Mouse (Mus musculus) myocyte (in vitro differentiated cells): ENCODE results near the gene Usp54.

Experiments used
- E2F4 ChIP-seq: IDR thresholded peaks from one replicate; pipeline ENCODE4 v1.6.1; 2011; ENCODE audit warnings: mild to moderate bottlenecking, control low read depth, moderate library complexity; ENCODE audit not compliant: insufficient read depth
- MAX ChIP-seq: IDR thresholded peaks from one replicate; pipeline ENCODE4 v1.6.1; 2011; ENCODE audit warnings: low read depth, mild to moderate bottlenecking, control low read depth
- MYOG ChIP-seq, 3 experiments: IDR thresholded peaks; one replicate each; pipeline ENCODE4 v1.6.1; 2011; ENCODE audit warnings: control low read depth in 2 of 3, low read depth in 2 of 3, mild to moderate bottlenecking in 2 of 3; ENCODE audit not compliant: insufficient read length in 2 of 3, control insufficient read depth in 1 of 3, insufficient read depth in 1 of 3
- POLR2A ChIP-seq: IDR thresholded peaks from one replicate; pipeline ENCODE4 v1.6.1; 2011; ENCODE audit warnings: low read depth, mild to moderate bottlenecking, control low read depth, moderate library complexity; ENCODE audit not compliant: insufficient read length
- POLR2AphosphoS2 ChIP-seq: IDR thresholded peaks from one replicate; pipeline ENCODE4 v1.6.1; 2011; ENCODE audit warnings: low read depth, control low read depth; ENCODE audit not compliant: insufficient read length
- REST ChIP-seq: IDR thresholded peaks from one replicate; pipeline ENCODE4 v1.6.1; 2011; ENCODE audit warnings: mild to moderate bottlenecking, control low read depth, moderate library complexity; ENCODE audit not compliant: insufficient read depth, insufficient read length
- SRF ChIP-seq: IDR thresholded peaks from one replicate; pipeline ENCODE4 v1.6.1; 2011; ENCODE audit warnings: low read depth; ENCODE audit not compliant: control insufficient read depth, insufficient read length
- TCF12 ChIP-seq: IDR thresholded peaks from one replicate; pipeline ENCODE4 v1.6.1; 2011; ENCODE audit warnings: mild to moderate bottlenecking, control low read depth; ENCODE audit not compliant: poor library complexity, insufficient read depth, severe bottlenecking
- USF1 ChIP-seq: IDR thresholded peaks from one replicate; pipeline ENCODE4 v1.6.1; 2011; ENCODE audit warnings: low read depth, mild to moderate bottlenecking, control low read depth, moderate library complexity

DNA sequence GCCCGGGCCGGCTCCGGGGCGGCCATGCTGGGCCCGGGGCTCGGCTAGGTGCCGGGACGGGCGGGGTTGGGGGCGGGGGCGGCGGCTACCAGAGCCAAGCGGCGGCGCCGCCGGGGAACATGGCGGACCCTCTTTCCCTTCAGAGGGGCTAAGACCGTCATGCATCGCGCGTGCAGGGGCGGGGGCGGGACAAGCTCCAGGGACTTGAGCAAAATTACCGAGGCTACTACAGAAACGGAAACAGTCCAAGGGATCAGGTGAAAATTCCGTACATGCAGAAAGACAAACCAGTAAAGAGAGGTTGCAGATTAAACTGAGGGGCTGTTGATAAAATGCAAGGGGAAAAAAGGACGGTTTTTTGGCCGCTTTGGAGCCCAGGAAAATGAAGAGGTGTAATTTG is 94.4 kb downstream of the Usp54 start, which contains the start of gene Ppp3cb:
- TF ChIP-seq POLR2A (no peak), MAX (no peak), REST (no peak), TCF12 (no peak), USF1 (no peak), SRF (no peak), MYOG (IDR thresholded peaks at IDR 0.05; ENCODE audit: control insufficient read depth in 1 of 3, insufficient read depth in 1 of 3, insufficient read length in 2 of 3, low read depth in 2 of 3) (no peak), POLR2AphosphoS2 (no peak), E2F4 (no peak)
